Mouse (Mus musculus) right cerebral cortex, postnatal 36 days (tissue): Measurements from ENCODE around the gene 1810009A15Rik.
"Not testable (repeated sequence)": the region's sequence is repeated elsewhere in the genome, so short reads cannot be mapped to it uniquely, and the experiment has no call there.

Experiments
- DNase-seq, 2 experiments: peaks; one replicate each; pipeline ENCODE4 v3.0.0; 2022; ENCODE audit warnings: low spot score in 2 of 2, mixed read lengths in 1 of 2

The 1810009A15Rik gene

GRCm38 (mm10) chr19:8875031-8875430 is 13.6 kb upstream of the 1810009A15Rik start:
- DNase-seq, result no peak

- peak; percentile 86 to 88 for DNase-seq
These were observed 8.2 kb upstream of the 1810009A15Rik start, which contains the start of gene Uqcc3 for GRCm38 (mm10) chr19:8880311-8881033. TSS of gene Uqcc3 (minus strand) at chr19:8880923.

GRCm38 (mm10) chr19:8881034-8881392 is 7.6 kb upstream of the 1810009A15Rik start:
- no peak for DNase-seq

- DNase-seq, result no peak
These were observed 5.0 kb upstream of the 1810009A15Rik start, which contains the start of the genes Lbhd1 and Gm49403 for GRCm38 (mm10) chr19:8883616-8884015. TSS of gene Lbhd1 (plus strand) at chr19:8883732. TSS of gene Gm49403 (plus strand) at chr19:8883930.

DNA sequence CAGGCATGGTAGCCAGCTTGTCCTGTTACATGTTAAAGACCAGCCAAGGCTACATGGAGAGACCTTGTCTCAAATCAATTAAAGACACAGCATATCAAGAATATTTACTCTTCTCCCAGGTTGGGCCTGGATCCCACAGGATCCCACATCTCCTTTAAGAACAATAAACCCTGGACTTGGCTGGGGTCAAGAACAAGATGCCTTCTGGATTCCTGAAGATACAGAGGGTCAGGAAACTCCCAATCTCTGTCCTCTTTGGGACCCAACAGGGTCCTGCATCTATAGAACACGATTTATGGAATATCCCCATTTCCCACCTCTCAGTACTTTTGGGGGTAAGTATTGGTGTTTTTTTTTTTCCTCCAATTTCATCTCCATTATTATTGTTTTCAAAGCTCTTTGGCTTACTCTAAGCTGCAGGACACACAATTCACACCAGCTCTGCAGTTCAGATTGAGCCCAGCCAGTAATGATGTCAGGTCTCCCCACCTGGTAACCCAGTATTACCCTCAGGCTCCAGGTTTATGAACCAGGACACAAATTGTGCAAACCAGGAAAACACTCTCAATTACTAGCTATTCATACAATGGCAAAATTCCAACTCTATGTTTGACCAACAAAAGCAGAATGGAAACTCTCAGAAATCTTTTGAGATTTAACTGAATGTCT is 1.6 kb upstream of the 1810009A15Rik start:
- DNase-seq, result no peak

- no peak for DNase-seq
These were observed 829 bp upstream of the 1810009A15Rik start for GRCm38 (mm10) chr19:8887585-8888463.

- DNase-seq, result peak; percentile 76 to 77
These were observed 4.4 kb downstream of the 1810009A15Rik start, which contains the start of gene Ints5 for GRCm38 (mm10) chr19:8892829-8893766. TSS of gene Ints5 (plus strand) at chr19:8893005.

- no peak for DNase-seq
These were observed 6.8 kb downstream of the 1810009A15Rik start for GRCm38 (mm10) chr19:8895397-8895960.

DNA sequence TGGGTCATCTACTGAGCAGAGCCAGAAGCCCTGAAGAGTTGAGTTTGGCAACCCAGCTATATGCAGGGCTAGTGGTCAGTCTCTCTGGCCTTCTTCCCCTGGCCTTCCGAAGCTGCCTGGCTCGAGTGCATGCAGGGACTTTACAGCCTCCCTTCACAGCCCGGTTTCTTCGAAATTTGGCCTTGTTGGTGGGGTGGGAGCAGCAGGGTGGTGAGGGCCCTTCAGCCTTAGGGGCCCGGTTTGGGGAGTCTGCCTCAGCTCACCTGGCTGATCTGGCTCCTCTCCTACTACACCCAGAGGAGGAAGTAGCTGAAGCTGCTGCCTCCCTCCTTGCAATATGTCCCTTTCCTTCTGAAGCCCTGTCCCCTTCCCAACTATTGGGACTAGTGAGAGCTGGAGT is 7.6 kb downstream of the 1810009A15Rik start:
- DNase-seq, result not testable (repeated sequence)

DNA sequence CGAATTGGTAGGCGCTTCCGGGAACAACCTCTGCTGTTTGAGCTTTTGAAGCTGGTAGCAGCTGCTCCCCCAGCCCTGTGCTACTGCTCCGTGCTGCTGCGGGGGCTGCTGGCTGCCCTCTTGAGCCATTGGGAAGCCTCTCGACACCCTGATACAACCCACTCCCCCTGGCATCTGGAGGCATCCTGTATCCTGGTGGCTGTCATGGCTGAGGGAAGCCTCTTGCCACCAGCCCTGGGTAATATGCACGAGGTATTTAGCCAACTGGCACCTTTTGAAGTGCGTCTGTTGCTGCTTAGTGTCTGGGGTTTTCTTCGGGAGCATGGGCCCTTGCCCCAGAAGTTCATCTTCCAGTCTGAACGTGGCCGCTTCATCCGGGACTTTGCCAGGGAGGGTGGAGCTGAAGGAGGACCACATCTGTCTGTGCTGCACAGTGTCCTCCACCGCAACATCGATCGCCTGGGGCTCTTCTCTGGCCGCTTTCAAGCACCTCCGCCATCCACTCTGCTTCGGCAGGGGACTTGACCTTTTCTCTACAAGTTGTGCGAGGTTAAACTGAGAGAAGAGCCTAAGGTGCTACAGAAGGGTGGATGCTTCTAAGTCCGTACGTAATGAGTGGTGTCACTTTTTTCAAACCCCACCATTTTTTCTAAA is 8.7 kb downstream of the 1810009A15Rik start:
- DNase-seq, result not testable (repeated sequence)

GRCm38 (mm10) chr19:8897865-8898495 is 9.3 kb downstream of the 1810009A15Rik start, which contains the start of gene Ganab:
TSS of gene Ganab (plus strand) at chr19:8898071.
- DNase-seq, result peak; percentile 95 to 97

DNA sequence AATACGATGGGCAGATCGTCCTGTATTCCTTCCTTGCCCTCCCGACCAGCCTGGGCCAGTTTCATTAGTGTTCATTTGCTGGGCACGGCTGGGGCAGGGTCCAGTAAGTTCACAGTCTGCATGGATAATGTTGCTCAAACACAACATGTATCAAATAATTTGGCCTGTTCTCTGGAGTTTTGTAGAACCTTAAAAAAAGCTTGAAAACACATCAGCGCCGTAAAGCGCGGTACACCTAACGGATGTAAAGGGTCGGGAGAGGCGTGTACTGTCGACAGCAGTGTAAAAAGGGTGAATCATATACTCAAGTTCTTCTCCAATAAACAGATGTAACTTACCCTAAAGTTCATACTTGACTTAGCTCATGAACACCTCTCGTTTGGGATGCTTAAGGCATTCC is 9.9 kb downstream of the 1810009A15Rik start:
- DNase-seq, result no peak

GRCm38 (mm10) chr19:8899079-8899478 is 10.4 kb downstream of the 1810009A15Rik start:
- no peak for DNase-seq

DNA sequence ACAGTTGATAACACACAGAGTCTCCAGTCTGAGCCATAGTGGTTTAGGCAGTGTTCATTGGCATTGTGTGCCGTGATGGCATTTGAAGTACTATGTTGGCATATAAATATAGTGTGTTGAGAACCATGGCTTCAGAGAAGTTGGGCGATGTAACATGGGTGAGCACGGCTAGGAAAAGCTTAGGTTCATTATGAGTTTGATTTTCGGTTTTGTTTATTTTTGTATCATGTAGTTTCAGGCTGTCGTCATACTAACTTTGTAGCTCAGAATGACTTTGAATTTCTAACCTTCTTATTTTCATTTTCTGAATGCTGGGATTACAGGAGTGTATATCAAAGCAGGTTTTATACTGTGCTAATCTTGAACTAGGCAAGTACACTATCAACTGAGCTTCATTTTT is 14.8 kb downstream of the 1810009A15Rik start:
- no peak for DNase-seq

- no peak for DNase-seq
These were observed 19.9 kb downstream of the 1810009A15Rik start for GRCm38 (mm10) chr19:8908531-8908930.

DNA sequence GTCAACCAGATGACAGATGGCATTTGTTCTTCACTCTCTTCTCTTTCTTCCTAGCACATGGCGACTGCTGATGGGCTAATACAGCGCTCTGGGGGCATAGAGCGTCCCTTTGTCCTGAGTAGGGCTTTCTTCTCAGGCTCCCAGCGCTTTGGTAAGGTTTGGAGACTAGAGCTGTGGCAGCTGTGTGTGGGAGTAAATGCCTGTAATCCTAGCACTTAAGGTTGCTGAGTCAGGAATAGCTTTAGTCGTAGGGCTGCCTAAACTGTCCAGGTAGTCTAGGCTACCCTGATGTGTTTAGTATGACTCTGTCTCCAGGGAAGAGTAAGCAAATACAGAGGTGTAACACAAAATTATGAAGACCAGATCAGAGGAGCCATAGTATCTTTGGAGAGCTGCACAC is 23.2 kb downstream of the 1810009A15Rik start:
- no peak for DNase-seq

DNA sequence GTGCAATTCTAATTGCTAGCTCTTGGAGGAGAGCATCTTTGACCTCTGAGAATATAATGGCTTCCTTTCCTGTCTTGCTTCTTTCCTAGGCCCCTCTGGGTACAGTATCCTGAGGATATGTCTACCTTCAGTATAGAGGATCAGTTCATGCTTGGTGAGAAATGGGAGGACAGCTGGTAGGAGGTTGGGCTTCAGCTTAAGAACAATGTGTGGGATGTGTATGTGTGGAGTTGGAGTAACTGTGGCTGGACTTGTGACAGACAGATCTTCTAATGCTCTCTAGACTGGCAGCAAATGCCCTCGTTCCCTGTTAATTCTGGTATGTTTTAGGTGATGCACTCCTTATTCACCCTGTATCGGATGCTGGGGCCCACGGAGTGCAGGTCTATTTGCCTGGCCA is 25.6 kb downstream of the 1810009A15Rik start:
- peak in 1 of 2 experiments; percentile 61 for DNase-seq

DNA sequence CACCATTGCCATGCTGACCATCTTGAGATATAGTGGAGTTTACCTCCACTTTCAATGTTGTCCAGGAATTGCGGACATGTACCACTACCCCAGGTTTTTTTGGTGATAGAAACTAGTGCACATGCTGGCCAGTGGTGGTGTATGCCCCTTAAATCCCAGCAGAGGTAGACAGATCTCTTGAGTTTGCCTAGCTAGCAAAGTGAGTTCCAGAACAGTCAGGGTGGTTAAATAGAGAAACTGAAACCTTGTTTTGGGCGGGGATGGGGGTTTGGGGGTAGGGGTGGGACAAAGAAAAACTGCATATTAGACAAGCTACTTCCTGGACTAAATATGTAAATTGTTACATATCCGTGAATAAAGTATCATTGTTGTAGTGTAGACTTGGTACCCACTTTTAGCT is 30.3 kb downstream of the 1810009A15Rik start:
- DNase-seq, result no peak

- no peak for DNase-seq
These were observed 31.0 kb downstream of the 1810009A15Rik start for GRCm38 (mm10) chr19:8919684-8920072.
